ENCODE assay signal across 8 mouse cellular contexts in genomic region chr7:46607428-46608055, GRCm38 (mm10). TPM values are rescaled to one million over a fixed set of nuclear protein-coding genes. Genes with fewer than 3 reads are reported as not detected.
DNase-seq lines count a peak whose midpoint lies in the region; ATAC-seq and TF ChIP-seq lines count a peak whose summit lies in the region.

No protein-coding gene starts in this region.

- peak; percentile 32 for DNase-seq in kidney, adult 11 months
- peak; percentile 45 to 66 for DNase-seq in adrenal gland, postnatal 36 days
- peak; percentile 80 for DNase-seq in embryonic facial prominence, embryonic 14.5 days (ENCODE audit: low spot score)
- peak; percentile 43 to 51 for DNase-seq in heart, postnatal 36 days
- DNase-seq in layer of hippocampus, postnatal 10 days (ENCODE audit: low spot score in 2 of 2): peak; percentile 73 to 77
- DNase-seq in spleen, adult 2 months (ENCODE audit: low read depth in 1 of 2, low spot score in 2 of 2): peak; percentile 8 to 46

- WGBS in kidney, embryonic 15.5 days: 55% methylated on average over 11 of the region's 11 CpGs
- WGBS in embryonic facial prominence, embryonic 14.5 days: 52% methylated on average over 11 of the region's 11 CpGs
- WGBS in spleen, adult 2 months: 43% methylated on average over 11 of the region's 11 CpGs

- TF ChIP-seq POLR2A in spleen, adult 2 months (IDR thresholded peaks at IDR 0.05; ENCODE audit: low read depth, low read length): no peak

- peaks cover 23% of the 10 kb centered on the region for H3K4me1 ChIP-seq in kidney, embryonic 15.5 days
- H3K4me1 ChIP-seq in embryonic facial prominence, embryonic 14.5 days (ENCODE audit: control insufficient read depth, insufficient read depth, low read length): no peaks in the 10 kb centered on the region
- peaks cover 3% of the 10 kb centered on the region; the same call in 1 of the 2 replicates for H3K4me1 ChIP-seq in spleen, adult 2 months (ENCODE audit: control insufficient read depth, insufficient read depth, insufficient read length)

- no peak overlapping the region for H3K4me3 ChIP-seq in kidney, embryonic 15.5 days (replicated peaks)
- H3K4me3 ChIP-seq in embryonic facial prominence, embryonic 14.5 days (ENCODE audit: low read depth, low read length): no peak overlapping the region
- H3K4me3 ChIP-seq in spleen, adult 2 months (ENCODE audit: extremely low read depth, insufficient read depth, insufficient read length): no peak overlapping the region

- ATAC-seq in kidney, embryonic 15.5 days (replicated peaks; ENCODE audit: low FRiP score): no peak
- peak; percentile 66 for ATAC-seq in embryonic facial prominence, embryonic 14.5 days (ENCODE audit: low read depth)
- ATAC-seq in megakaryocyte progenitor cell, adult 5-6 weeks (replicated peaks; ENCODE audit: poor library complexity): peak; percentile 75

- no peak overlapping the region for H3K27ac ChIP-seq in kidney, embryonic 15.5 days
- no peak overlapping the region for H3K27ac ChIP-seq in embryonic facial prominence, embryonic 14.5 days (replicated peaks; ENCODE audit: low read depth, low read length)
- H3K27ac ChIP-seq in spleen, adult 2 months (ENCODE audit: insufficient read depth, low read length): peak overlapping the region; percentile 76

- peak; percentile 30; the same call in 1 of the 2 replicates for TF ChIP-seq CTCF in spleen, adult 2 months (IDR thresholded peaks at IDR 0.05; ENCODE audit: extremely low read depth, insufficient read depth, insufficient read length, insufficient replicate concordance)

- no peaks in the 10 kb centered on the region for H3K9me3 ChIP-seq in kidney, embryonic 15.5 days (replicated peaks)
- no peaks in the 10 kb centered on the region for H3K9me3 ChIP-seq in embryonic facial prominence, embryonic 14.5 days (ENCODE audit: control insufficient read depth, low read length)

- no peaks in the 10 kb centered on the region for H3K36me3 ChIP-seq in kidney, embryonic 15.5 days
- H3K36me3 ChIP-seq in embryonic facial prominence, embryonic 14.5 days (ENCODE audit: control insufficient read depth, insufficient read depth, low read length): no peaks in the 10 kb centered on the region; the same call in 1 of the 2 replicates
- H3K36me3 ChIP-seq in spleen, adult 2 months (ENCODE audit: control insufficient read depth, insufficient read depth, low read length): 0 out of 2 replicates have a peak, but pooled peaks cover 3% of the 10 kb centered on the region

- intact Hi-C loops in heart, postnatal 36 days (cut with DNase I): loop anchor here (2.0 to 5.0 kb wide), 2 partner anchors 145 to 511 kb away; no protein-coding TSS in a partner anchor

- H3K27me3 ChIP-seq in kidney, embryonic 15.5 days: no peaks in the 10 kb centered on the region
- no peaks in the 10 kb centered on the region for H3K27me3 ChIP-seq in embryonic facial prominence, embryonic 14.5 days (replicated peaks; ENCODE audit: control insufficient read depth, insufficient read depth, low read length)
- H3K27me3 ChIP-seq in spleen, adult 2 months (ENCODE audit: control insufficient read depth, insufficient read depth, low read length): no peaks in the 10 kb centered on the region

- no peak overlapping the region for H3K4me2 ChIP-seq in kidney, embryonic 15.5 days
- no peak overlapping the region for H3K4me2 ChIP-seq in embryonic facial prominence, embryonic 14.5 days (ENCODE audit: low read depth, low read length)

- H3K9ac ChIP-seq in kidney, embryonic 15.5 days: no peak overlapping the region
- no peak overlapping the region for H3K9ac ChIP-seq in embryonic facial prominence, embryonic 14.5 days (ENCODE audit: low read depth, low read length)

RNA-seq across cellular contexts. Expression of gene Sergef, which starts 32.1 kb away (rescaled TPM):
- polyA plus RNA-seq in kidney, embryonic 15.5 days (2015; fragmentation: Nextera tagmentation; extraction: Ambion mirVana): 13.9 and 16.4 TPM in 2 replicates
- total RNA-seq in adrenal gland, postnatal 36 days (2021): 10 to 100 TPM; 21.9 to 22.1 TPM
- polyA plus RNA-seq in embryonic facial prominence, embryonic 14.5 days (2014; fragmentation: Nextera tagmentation; extraction: Ambion mirVana): 12.3 and 14.3 TPM in 2 replicates
- 1 to 10 TPM; 3.0 to 4.7 TPM for total RNA-seq in heart, postnatal 36 days (2021)
- 10 to 100 TPM; 50.5 to 55.9 TPM for total RNA-seq in layer of hippocampus, postnatal 10 days (2021)
- 4.0 and 6.6 TPM in 2 replicates for total RNA-seq in megakaryocyte progenitor cell, adult 5-6 weeks (2015)
- 8.1 and 10.8 TPM in 2 replicates for total RNA-seq in megakaryocyte progenitor cell, adult 5-6 weeks (2017)
- 7.4 and 11.3 TPM in 2 replicates for polyA plus RNA-seq in spleen, adult 2 months (2012; rRNA removed)

Comparison
In these comparisons a context has a peak if more than half of its experiments do, and no peak if none do; other contexts are left out.
1. DNase-seq: peak in every context shown above with its lines; median percentile 80 in embryonic facial prominence, embryonic 14.5 days; 75 in layer of hippocampus, postnatal 10 days; 56 in adrenal gland, postnatal 36 days; 47 in heart, postnatal 36 days; 32 in kidney, adult 11 months; 27 in spleen, adult 2 months.